Mouse (Mus musculus): Measurements from ENCODE around the gene Sertad3. TPM values are rescaled to one million over a fixed set of nuclear protein-coding genes. Genes with fewer than 3 reads are reported as not detected.
A peak's percentile ranks its signal among the peaks of the same experiment; 100 is the strongest.

Sertad3 gene
- 18.8 and 19.2 TPM in 2 replicates for polyA plus RNA-seq (2015; fragmentation: Nextera tagmentation; extraction: Ambion mirVana)

- Histone ChIP-seq H3K4me3 (peak within 1 kb of the TSS; percentile 74), H3K36me3 (ENCODE audit: poor library complexity, severe bottlenecking) (peaks cover 17% of the 10 kb centered on the region), H3K4me2 (peak within 1 kb of the TSS; percentile 71), H3K27me3 (no peaks in the 10 kb centered on the region), H3K27ac (peak within 1 kb of the TSS; percentile 75), H3K9me3 (replicated peaks) (no peaks in the 10 kb centered on the region), H3K4me1 (0 out of 2 replicates have a peak, but pooled peaks cover 14% of the 10 kb centered on the region), H3K9ac (peak within 1 kb of the TSS; percentile 70)
- under 1% methylated on average over 36 of the region's 36 CpGs for WGBS
- ATAC-seq = peak; percentile 89
These were observed at the start of gene Sertad3 for GRCm38 (mm10) chr7:27473156-27473834. Gene Sertad3 (plus strand): TSS chr7:27473768.

GRCm38 (mm10) chr7:27427387-27427786, 46.2 kb upstream of the Sertad3 start:
- H3K36me3 ChIP-seq (ENCODE audit: poor library complexity, severe bottlenecking) = no peaks in the 10 kb centered on the region
- H3K4me2 ChIP-seq = no peak overlapping the region
- H3K9me3 ChIP-seq (replicated peaks) = peaks cover 10% of the 10 kb centered on the region
- ATAC-seq = no peak
- H3K27me3 ChIP-seq = peaks cover 2% of the 10 kb centered on the region; the same call in 1 of the 2 replicates
- WGBS = 80% methylated on average over 1 of the region's 1 CpGs
- no peak overlapping the region for H3K27ac ChIP-seq
- no peak overlapping the region for H3K4me3 ChIP-seq
- no peak overlapping the region for H3K9ac ChIP-seq
- H3K4me1 ChIP-seq = no peaks in the 10 kb centered on the region

GRCm38 (mm10) chr7:27428002-27428401, 45.6 kb upstream of the Sertad3 start:
- 75% methylated on average over 11 of the region's 11 CpGs for WGBS
- Histone ChIP-seq H3K27me3 (peaks cover 5% of the 10 kb centered on the region), H3K4me2 (no peak overlapping the region), H3K4me3 (no peak overlapping the region), H3K27ac (no peak overlapping the region), H3K9ac (no peak overlapping the region), H3K36me3 (ENCODE audit: poor library complexity, severe bottlenecking) (no peaks in the 10 kb centered on the region), H3K4me1 (no peaks in the 10 kb centered on the region), H3K9me3 (replicated peaks) (peaks cover 8% of the 10 kb centered on the region)
- ATAC-seq = no peak

- Histone ChIP-seq H3K27me3 (peaks cover 15% of the 10 kb centered on the region), H3K4me2 (no peak overlapping the region), H3K4me3 (no peak overlapping the region), H3K9ac (no peak overlapping the region), H3K27ac (no peak overlapping the region), H3K9me3 (replicated peaks) (peaks cover 8% of the 10 kb centered on the region), H3K36me3 (ENCODE audit: poor library complexity, severe bottlenecking) (no peaks in the 10 kb centered on the region), H3K4me1 (no peaks in the 10 kb centered on the region)
- no peak for ATAC-seq
- 58% methylated on average over 2 of the region's 2 CpGs for WGBS
These were observed 44.4 kb upstream of the Sertad3 start for GRCm38 (mm10) chr7:27429135-27429534.

GRCm38 (mm10) chr7:27433349-27433748, 40.2 kb upstream of the Sertad3 start:
- ATAC-seq = no peak
- WGBS = 36% methylated on average over 10 of the region's 10 CpGs
- Histone ChIP-seq H3K4me1 (no peaks in the 10 kb centered on the region), H3K4me3 (no peak overlapping the region), H3K4me2 (no peak overlapping the region), H3K27me3 (peaks cover 24% of the 10 kb centered on the region), H3K9me3 (replicated peaks) (peaks cover 8% of the 10 kb centered on the region), H3K36me3 (ENCODE audit: poor library complexity, severe bottlenecking) (no peaks in the 10 kb centered on the region), H3K9ac (no peak overlapping the region), H3K27ac (no peak overlapping the region)

- ATAC-seq = no peak
- no peaks in the 10 kb centered on the region for H3K36me3 ChIP-seq (ENCODE audit: poor library complexity, severe bottlenecking)
- H3K4me1 ChIP-seq = no peaks in the 10 kb centered on the region
- H3K4me2 ChIP-seq = no peak overlapping the region
- H3K27ac ChIP-seq = no peak overlapping the region
- no peak overlapping the region for H3K4me3 ChIP-seq
- peaks cover 24% of the 10 kb centered on the region for H3K27me3 ChIP-seq
- no peak overlapping the region for H3K9ac ChIP-seq
- peaks cover 8% of the 10 kb centered on the region for H3K9me3 ChIP-seq (replicated peaks)
- 11% methylated on average over 10 of the region's 10 CpGs for WGBS
These were observed 39.8 kb upstream of the Sertad3 start for GRCm38 (mm10) chr7:27433794-27434193.

- H3K4me3 ChIP-seq = no peak overlapping the region
- H3K9me3 ChIP-seq (replicated peaks) = 0 out of 2 replicates have a peak, but pooled peaks cover 3% of the 10 kb centered on the region
- no peak for ATAC-seq
- H3K4me1 ChIP-seq = no peaks in the 10 kb centered on the region
- no peak overlapping the region for H3K9ac ChIP-seq
- H3K27ac ChIP-seq = no peak overlapping the region
- 59% methylated on average over 5 of the region's 5 CpGs for WGBS
- peaks cover 24% of the 10 kb centered on the region for H3K27me3 ChIP-seq
- H3K36me3 ChIP-seq (ENCODE audit: poor library complexity, severe bottlenecking) = no peaks in the 10 kb centered on the region
- no peak overlapping the region for H3K4me2 ChIP-seq
These were observed 36.0 kb upstream of the Sertad3 start for GRCm38 (mm10) chr7:27437544-27437943.

GRCm38 (mm10) chr7:27440014-27440413, 33.6 kb upstream of the Sertad3 start:
- no peak for ATAC-seq
- peaks cover 9% of the 10 kb centered on the region for H3K27me3 ChIP-seq
- no peaks in the 10 kb centered on the region for H3K36me3 ChIP-seq (ENCODE audit: poor library complexity, severe bottlenecking)
- 0 out of 2 replicates have a peak, but pooled peaks cover 3% of the 10 kb centered on the region for H3K9me3 ChIP-seq (replicated peaks)
- H3K9ac ChIP-seq = no peak overlapping the region
- no peaks in the 10 kb centered on the region for H3K4me1 ChIP-seq
- no peak overlapping the region for H3K4me3 ChIP-seq
- 79% methylated on average over 4 of the region's 4 CpGs for WGBS
- no peak overlapping the region for H3K27ac ChIP-seq
- H3K4me2 ChIP-seq = no peak overlapping the region

GRCm38 (mm10) chr7:27446051-27446450, 27.5 kb upstream of the Sertad3 start:
- no peaks in the 10 kb centered on the region for H3K36me3 ChIP-seq (ENCODE audit: poor library complexity, severe bottlenecking)
- H3K9me3 ChIP-seq (replicated peaks) = no peaks in the 10 kb centered on the region
- peak overlapping the region; percentile 59 for H3K4me3 ChIP-seq
- H3K4me1 ChIP-seq = peaks cover 22% of the 10 kb centered on the region
- H3K9ac ChIP-seq = peak overlapping the region; percentile 80
- peak overlapping the region; percentile 95 for H3K4me2 ChIP-seq
- H3K27me3 ChIP-seq = peaks cover 31% of the 10 kb centered on the region
- 1% methylated on average over 15 of the region's 18 CpGs for WGBS
- no peak overlapping the region for H3K27ac ChIP-seq
- ATAC-seq = no peak

- H3K27me3 ChIP-seq = peaks cover 31% of the 10 kb centered on the region
- peak overlapping the region; percentile 80 for H3K9ac ChIP-seq
- H3K4me3 ChIP-seq = peak overlapping the region; percentile 59
- no peak overlapping the region for H3K27ac ChIP-seq
- no peaks in the 10 kb centered on the region for H3K9me3 ChIP-seq (replicated peaks)
- H3K4me2 ChIP-seq = peak overlapping the region; percentile 95
- ATAC-seq = peak; percentile 39
- no peaks in the 10 kb centered on the region for H3K36me3 ChIP-seq (ENCODE audit: poor library complexity, severe bottlenecking)
- 12% methylated on average over 34 of the region's 53 CpGs for WGBS
- peaks cover 22% of the 10 kb centered on the region for H3K4me1 ChIP-seq
These were observed 26.8 kb upstream of the Sertad3 start for GRCm38 (mm10) chr7:27446521-27447418.

- Histone ChIP-seq H3K4me2 (peak within 1 kb of the TSS; percentile 95), H3K4me3 (peak within 1 kb of the TSS; percentile 59), H3K36me3 (ENCODE audit: poor library complexity, severe bottlenecking) (no peaks in the 10 kb centered on the region), H3K4me1 (peaks cover 22% of the 10 kb centered on the region), H3K9me3 (replicated peaks) (no peaks in the 10 kb centered on the region), H3K27me3 (peaks cover 31% of the 10 kb centered on the region), H3K9ac (peak within 1 kb of the TSS; percentile 80), H3K27ac (no peak within 1 kb of the TSS)
- WGBS = 2% methylated on average over 54 of the region's 54 CpGs
- ATAC-seq = peak; percentile 95
These were observed 25.9 kb upstream of the Sertad3 start, which contains the start of the genes Sptbn4 and Blvrb for GRCm38 (mm10) chr7:27447419-27448286. Gene Sptbn4 (minus strand): TSS chr7:27447686. Gene Blvrb (plus strand): TSS chr7:27447978.
